Mouse (Mus musculus) common myeloid progenitor, adult 5-6 weeks (primary cell): Measurements from ENCODE around the gene Dnajc2. TPM values are rescaled to one million over a fixed set of nuclear protein-coding genes. Genes with fewer than 3 reads are reported as not detected.

Experiments
- total RNA-seq: library from RNA; stranded (forward); fragments of 200-1000, 187-1606 nt; gene quantifications from 2 replicates; pipeline ENCODE4 v1.2.3, GENCODE M21; 2017

Gene Dnajc2
- total RNA-seq, 1 experiment from 2014 or later, result 206 TPM

Other genes with a start within 250 kb of the Dnajc2 start
- gene Lrrc17, start 241.7 kb downstream of the Dnajc2 start, total RNA-seq, result not detected in 2 replicates
- gene Fbxl13, start 139.6 kb downstream of the Dnajc2 start, total RNA-seq, result 1.8 and 2.7 TPM in 2 replicates
- 68.0 and 73.7 TPM in 2 replicates for gene Armc10, start 139.4 kb downstream of the Dnajc2 start, total RNA-seq
- gene Napepld, start 83.9 kb downstream of the Dnajc2 start, total RNA-seq, result 0.63 and 1.7 TPM in 2 replicates
- 82.6 and 101 TPM in 2 replicates for gene Pmpcb, start 48.1 kb downstream of the Dnajc2 start, total RNA-seq
- 111 and 126 TPM in 2 replicates for gene Psmc2, start within 50 bp of the Dnajc2 start, total RNA-seq
- not detected in 2 replicates for gene Slc26a5, start 80.4 kb upstream of the Dnajc2 start, total RNA-seq